In the genomic region with DNA sequence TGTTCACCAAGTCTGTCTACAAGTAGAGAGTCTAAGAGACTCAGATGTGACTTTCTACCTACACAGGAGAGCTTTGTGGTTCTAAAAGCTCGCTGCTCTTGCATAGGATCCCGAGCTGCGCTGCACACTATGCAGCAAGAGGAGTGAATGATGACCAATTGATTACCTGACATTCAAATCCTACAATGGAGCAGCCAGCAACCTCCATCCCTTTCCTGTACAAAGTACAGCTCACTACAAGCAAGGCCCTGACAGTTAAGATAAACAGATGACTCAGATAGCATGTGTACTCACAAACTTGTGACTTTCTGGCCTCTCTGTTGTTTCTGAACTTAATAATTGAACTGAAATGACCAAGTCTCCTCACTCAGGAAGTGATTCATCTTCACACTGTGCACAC, we compare ENCODE assay signal across 13 mouse cellular contexts.
"Had no signal": no experiment of that assay in that cellular context is flagged by ENCODE, and none has a peak within 500 bp of the region (broad histone marks: within the 10 kb centered on the region; RNA-seq: fewer than 3 reads in every experiment).

No protein-coding gene starts in this region.

- ATAC-seq: midbrain, embryonic 16.5 days had no signal

- H3K4me2 ChIP-seq: kidney, embryonic 15.5 days; lung, embryonic 14.5 days; midbrain, embryonic 12.5 days; neural tube, embryonic 13.5 days had no signal

- H3K4me1 ChIP-seq: kidney, embryonic 15.5 days; limb, embryonic 10.5 days; midbrain, embryonic 12.5 days; neural tube, embryonic 13.5 days had no signal

- H3K4me3 ChIP-seq: kidney, embryonic 15.5 days; limb, embryonic 10.5 days; midbrain, embryonic 12.5 days; neural tube, embryonic 13.5 days had no signal

- H3K27me3 ChIP-seq: kidney, embryonic 15.5 days; midbrain, embryonic 12.5 days; neural tube, embryonic 13.5 days had no signal

- DNase-seq: kidney, adult 2 months; kidney, postnatal 14 days; lung, embryonic 14.5 days; lung, postnatal 14 days; right cerebral cortex, postnatal 25 days; thymus, adult 18-20 months; thymus, postnatal 14 days had no signal

- H3K27ac ChIP-seq: kidney, embryonic 15.5 days; limb, embryonic 10.5 days; macrophage; midbrain, embryonic 12.5 days; neural tube, embryonic 13.5 days had no signal

- H3K9me3 ChIP-seq: kidney, embryonic 15.5 days; limb, embryonic 10.5 days; midbrain, embryonic 12.5 days; neural tube, embryonic 13.5 days had no signal

- H3K36me3 ChIP-seq: kidney, embryonic 15.5 days; limb, embryonic 10.5 days; midbrain, embryonic 12.5 days; neural tube, embryonic 13.5 days had no signal

- H3K9ac ChIP-seq: kidney, embryonic 15.5 days; lung, embryonic 14.5 days; midbrain, embryonic 12.5 days; neural tube, embryonic 13.5 days had no signal
